Mouse (Mus musculus): ENCODE measurements around the gene Xylb.
A peak's percentile ranks its signal among the peaks of the same experiment; 100 is the strongest.

Xylb gene

DNA sequence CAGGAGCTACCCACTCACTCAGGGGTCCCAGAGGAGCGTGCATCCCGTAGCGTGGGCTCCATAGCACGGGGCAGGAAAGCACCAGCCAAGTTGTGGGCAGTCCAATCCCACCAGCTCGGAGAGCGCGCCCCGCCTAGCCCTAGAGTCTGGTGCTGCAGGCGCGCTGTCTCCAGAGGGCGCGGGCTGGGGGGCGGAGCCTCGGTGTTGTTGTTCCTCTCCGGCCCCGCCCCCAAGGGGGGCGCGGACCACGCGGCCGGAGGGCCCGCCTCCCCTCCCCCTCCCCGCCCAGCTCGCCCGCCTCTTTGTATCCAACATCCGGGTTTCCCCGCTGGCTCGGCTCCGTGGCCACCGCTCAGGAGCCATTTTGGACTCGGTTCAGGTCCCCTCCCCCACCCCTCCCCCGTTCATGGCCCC is 44.6 kb downstream of the Xylb start, which contains the start of gene Acvr2b:
Gene Acvr2b (plus strand): TSS at position 318 of the 414 bp plus-strand sequence.
- DNase-seq (ENCODE audit: low spot score in 2 of 2), result peak; percentile 88 to 93

DNA sequence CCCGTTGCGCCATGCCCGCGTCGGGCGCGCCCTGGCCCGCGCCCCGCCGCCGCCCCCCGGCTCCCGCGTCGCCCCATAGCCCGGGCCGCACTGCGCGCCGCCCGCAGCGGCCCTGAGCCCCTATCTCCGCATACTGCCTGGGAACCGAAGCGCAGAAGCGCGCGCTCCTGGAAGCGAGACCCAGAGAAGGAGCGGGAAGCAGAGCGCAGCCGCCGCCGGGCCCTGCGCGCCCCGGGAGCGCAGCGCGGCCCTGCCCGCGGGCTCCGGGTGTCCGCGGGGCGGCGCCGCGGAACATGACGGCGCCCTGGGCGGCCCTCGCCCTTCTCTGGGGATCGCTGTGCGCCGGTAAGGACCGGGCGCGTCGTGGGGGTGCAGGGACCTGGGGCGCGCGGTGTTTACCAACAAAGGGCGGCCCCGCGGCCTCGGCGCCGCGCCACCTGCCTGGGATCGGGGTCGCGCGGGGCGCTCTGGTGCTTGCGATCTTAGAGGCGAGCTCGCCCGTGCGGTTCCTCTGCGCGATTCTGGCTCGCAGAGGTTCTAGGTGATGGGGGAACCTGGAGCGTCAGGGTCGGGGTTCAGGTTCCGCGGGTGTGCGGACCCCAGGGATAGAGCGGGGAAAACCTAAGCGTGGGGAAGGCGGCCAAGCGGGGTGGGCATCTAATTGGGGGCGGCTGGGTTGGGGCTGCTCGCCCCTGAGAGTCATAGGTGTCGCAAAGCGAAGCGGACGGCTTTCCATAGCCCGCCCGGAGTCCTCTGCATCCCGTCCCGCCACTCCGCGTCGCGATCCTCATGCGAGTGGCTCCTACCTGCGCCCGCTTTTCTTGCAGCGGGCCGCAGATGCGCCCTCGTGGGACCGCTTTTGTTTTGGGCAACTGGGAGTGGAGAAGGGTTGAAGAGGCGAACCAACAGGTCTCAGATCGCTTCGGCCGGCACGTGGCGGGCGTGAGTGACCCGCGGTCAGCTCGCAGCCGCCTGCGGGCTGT is 45.4 kb downstream of the Xylb start:
- peak; percentile 36 for DNase-seq (ENCODE audit: low spot score in 2 of 2)

DNA sequence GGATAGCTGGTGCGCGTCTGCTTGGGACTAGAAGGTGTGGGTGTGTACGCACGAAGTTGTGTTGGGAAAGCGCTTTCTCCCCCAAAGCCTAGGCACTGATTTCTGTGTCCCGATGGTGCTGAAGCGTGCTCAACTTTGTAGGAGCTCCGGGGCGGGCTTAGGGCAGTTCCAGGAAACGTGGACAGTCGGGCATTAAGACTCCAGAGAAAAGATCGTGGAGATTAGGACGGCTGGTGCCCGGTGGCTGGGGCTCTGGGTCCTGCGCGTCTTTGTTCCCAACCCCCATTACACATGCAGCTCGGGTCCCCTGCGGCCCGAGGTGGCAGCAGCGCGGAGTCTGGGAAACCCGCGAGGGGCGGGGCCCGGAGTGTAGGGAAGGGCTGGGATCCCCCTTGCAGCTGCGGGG is 46.1 kb downstream of the Xylb start:
- no peak for DNase-seq (ENCODE audit: low spot score in 2 of 2)

DNA sequence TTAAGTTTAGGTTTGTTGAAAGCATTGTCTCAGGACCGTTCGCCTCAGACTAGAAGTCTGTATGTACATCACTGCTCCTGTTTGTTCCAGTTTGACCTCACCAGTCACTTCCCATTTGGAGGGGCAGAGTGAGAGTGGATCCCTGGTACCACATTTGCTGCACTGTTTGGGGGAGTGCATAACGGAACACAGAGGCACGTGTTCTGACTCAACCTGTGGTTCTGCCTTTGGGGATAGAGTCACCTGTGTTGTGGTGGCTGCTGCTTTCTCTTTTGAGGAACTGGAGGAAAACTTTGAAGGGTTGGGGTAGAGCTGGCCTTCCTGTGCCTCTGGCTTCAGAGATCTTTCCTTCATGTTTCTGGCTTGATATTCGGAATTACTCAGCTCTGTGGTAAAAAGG is 46.9 kb downstream of the Xylb start:
- DNase-seq (ENCODE audit: low spot score in 2 of 2), result no peak

DNA sequence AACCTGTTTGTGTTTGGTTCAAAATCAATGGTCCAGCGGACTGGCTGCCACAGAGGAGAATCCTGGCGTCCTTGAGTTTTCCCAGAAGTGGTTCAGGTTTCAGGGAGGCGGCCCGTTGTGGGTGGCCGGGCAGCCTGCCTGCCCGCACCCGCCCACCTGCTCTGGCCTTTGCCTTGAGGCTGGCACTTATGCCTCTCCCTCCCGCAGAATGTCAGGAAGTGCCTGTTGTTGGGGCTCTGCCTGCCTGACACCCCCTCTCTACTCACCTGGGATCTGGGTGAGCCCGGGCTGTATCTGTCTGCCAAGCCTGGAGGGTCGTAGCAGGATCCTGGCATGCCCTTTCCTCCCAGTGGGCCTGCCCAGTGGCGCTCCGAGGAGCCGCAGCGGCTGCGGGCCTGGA is 50.7 kb downstream of the Xylb start:
- DNase-seq (ENCODE audit: low spot score in 2 of 2), result no peak

DNA sequence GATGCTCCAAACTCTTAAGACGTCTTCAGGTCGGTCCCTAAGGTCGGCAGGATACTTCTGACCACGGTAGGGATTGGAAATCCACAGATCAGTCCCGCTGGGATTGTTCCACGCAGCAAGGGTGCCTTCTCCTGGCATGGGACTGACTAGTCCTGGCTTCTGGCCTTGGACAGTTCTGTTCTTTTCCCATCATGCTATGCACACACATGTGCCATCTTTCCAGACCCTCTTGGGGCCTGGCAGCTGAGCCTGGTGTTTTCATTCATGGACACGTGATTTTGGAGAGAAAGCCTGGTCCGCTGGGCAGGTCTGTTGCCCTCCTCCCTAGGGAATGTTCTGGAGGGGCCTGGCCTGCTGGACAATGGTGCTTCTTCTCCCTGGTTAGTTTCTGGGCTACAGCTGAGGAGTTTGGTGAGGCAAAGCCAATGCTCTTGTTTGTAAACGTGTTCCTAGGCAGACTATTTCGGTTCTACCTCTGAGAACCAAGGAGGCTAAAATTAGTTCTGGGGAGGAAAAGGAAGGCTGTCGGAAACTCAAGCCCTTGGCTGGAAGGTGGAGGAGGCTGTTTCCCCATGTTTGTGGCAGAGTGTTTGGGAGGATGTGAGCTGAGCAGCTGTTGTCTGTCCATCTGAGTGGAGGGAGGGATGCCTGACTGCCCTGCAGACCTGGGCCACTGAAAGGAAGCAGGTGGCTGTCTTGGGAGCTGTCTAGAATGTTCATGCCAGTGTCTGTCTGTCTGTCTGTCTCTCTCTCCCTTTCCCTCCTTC is 51.9 kb downstream of the Xylb start:
- DNase-seq (ENCODE audit: low spot score in 2 of 2), result no peak

DNA sequence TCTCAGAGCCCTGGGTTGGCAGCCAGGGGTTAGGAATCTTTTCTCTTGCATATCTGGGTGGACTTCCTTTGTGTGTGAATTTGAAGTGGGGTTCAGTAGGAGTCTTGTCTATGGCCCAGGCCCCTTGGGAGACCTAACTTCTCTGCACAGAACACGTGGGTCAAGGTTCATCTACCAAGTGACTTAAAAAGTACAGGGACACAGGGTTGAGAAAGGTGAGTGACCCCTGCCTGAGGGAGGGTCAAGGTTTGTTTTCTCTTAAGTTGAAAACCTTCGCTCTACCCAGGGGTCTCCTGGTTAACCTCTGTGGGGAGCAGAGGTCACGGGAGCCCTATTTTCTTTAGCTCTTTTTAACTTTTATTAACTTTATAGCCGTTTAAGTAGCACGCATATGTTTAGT is 52.7 kb downstream of the Xylb start:
- no peak for DNase-seq (ENCODE audit: low spot score in 2 of 2)

DNA sequence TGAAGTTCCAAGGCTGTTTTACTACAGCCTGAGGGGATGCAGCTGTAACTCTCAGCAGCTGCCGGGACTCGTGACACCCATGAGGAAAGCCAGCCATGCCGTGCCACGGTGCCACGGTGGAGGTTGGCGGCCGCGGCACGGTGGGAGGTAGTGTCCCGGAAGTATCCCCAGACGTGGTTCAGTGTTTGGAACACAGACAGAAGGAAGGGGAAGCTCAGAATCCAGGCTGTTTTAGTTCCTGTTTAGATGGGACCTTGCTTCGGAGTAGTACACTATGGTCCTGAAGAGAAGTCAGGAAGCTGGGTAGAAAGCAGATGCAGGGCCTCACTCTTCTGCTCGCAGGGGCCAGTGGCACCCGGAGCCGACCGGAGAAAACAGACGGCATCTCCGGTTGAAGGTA is 60.8 kb downstream of the Xylb start:
- no peak for DNase-seq (ENCODE audit: low spot score in 2 of 2)

DNA sequence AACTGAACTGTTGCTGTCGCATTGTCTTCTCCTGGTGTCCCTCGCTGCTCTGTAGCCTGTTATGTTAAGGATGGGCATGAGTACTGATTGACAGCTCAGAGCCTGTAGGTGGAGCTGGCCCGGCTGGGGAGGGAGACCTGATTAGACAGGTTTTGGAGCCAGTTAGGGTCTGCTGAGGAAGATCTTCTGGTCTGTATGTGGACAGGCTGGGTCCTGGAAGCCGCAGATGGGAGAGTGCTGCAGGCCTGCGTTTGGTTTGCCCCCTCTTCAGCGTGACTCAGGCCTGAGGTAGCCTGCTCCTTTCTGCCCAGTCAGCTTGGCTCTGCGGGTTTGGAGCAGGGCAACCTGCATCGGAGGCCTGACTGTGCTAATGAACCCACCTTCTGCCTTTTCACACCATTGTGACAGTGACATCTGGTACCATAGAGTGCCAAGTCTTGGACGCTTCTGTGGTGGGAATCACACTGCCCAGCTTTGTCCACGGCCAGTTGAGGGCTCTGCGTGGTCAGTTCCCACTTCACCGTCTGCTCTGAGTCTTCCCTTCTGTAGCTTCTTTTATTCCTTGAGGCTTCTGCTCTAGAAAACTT is 62.8 kb downstream of the Xylb start:
- DNase-seq (ENCODE audit: low spot score in 2 of 2), result no peak

DNA sequence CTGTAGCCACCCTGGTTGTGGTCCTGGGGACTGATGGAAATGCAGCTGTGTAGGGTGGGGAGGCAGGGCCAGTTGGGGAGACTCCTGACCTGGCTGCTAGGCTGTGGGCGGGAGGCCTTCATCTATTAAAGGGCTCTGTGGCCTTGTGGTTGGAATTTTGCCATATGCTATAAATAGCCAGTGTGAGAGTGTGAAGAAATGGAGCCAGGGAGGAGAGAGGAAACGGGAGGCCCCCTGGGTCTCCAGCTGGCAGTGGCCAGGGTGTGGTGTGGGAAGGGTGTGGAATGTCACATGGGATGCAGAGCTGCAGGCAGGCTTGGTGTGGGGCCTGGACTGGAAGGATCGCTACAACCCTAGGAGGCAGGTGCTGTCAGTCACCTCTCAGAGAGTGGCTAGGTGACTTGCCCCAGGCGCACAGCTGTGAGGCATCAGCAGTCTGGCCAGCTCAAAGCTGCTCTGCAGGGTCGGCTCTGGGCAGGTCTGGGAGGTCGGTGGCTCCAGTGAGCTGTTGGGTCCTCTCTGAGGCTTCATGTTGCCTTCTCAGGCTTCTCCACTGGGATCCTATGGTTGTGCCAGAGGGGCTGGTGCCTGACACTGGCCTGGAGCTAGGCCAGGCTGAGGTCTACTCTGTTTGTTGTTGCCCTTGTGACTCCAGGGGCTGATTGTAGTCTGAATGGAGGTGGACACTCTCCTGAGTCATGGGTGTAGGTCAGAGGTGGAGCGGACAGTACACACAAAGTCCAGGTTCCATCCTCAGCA is 68.2 kb downstream of the Xylb start:
- peak in 1 of 2 experiments; percentile 36 for DNase-seq (ENCODE audit: low spot score in 2 of 2)

DNA sequence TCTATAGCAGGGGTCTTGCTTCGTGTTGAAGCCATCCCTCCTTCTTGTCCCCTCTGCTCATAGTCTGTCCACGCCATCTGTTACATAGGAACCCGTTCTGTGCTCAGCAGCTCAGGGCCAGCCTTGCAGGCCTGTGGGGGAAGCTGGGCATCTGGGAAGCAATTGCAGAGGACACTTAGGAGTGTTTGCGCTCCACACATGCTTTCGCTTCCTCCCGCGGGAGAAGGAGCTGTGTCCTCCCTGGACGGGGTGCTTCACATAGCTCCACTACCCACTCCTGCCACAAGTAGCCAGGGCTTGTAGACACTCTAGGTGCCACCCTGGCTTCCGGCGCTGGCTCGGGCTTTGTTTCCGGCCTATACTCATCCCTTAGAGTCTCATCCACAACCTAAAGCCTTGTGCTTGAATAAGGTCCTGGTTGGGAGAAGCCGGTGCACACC is 68.8 kb downstream of the Xylb start:
- no peak for DNase-seq (ENCODE audit: low spot score in 2 of 2)

DNA sequence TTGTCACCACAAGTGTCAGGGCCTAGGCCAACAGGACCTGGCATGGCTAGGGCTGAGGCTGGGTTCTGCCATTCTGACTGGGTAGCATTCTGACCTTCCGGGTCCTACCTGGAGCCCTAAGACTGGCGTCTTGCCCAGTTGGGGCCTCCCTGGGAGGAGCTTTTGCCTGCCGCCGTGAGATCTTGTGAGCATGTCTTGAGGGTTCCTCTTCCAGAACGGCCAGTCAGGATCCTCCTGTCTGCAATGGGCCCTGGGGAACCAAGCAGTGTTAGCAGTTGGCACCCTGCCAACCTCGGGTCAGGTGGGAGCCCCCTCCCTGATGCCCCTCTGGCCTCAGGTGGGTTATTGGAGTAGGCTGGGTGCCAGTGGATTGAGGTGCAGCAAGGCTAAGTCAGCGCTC is 69.3 kb downstream of the Xylb start:
- no peak for DNase-seq (ENCODE audit: low spot score in 2 of 2)

DNA sequence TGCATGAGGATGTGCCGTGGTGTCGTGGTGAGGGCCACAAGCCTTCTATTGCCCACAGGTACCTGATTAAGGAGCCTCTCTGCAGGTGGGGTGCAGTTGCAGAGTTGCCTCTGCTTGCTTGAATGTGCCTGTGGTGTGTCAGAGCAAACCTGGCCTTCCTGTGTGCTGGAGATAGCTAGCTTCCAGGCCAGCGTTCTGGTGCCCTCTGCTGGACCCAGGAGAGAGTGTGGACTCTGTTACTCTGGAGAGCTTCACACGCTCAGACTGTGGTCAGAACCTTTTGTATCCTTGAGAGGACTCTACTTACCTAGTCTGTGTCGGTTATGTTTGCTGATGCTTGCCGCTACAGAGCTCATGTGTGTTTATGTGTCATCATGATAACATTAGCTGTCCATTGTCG is 73.1 kb downstream of the Xylb start:
- DNase-seq (ENCODE audit: low spot score in 2 of 2), result peak; percentile 75 to 82

DNA sequence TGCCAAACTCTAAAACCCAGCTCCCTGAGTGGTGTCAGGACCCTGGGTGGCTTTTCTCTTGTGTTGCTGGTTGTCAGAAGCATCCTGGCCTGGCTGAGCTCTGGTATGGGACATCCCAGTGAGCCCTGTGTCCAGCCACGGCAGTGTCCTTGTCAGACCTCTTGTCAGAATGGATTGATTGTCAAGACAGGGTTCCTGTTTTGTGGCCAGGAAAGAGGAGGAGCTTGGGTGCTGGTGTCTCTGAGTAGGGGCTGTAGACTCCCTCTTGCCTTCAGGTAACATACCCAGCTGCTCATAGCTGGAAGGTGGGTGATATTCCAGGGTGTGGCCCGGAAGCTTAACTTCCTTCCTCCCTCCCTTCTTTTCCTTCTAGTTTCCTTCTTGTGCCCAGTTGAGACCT is 78.7 kb downstream of the Xylb start:
- DNase-seq (ENCODE audit: low spot score in 2 of 2), result no peak

DNA sequence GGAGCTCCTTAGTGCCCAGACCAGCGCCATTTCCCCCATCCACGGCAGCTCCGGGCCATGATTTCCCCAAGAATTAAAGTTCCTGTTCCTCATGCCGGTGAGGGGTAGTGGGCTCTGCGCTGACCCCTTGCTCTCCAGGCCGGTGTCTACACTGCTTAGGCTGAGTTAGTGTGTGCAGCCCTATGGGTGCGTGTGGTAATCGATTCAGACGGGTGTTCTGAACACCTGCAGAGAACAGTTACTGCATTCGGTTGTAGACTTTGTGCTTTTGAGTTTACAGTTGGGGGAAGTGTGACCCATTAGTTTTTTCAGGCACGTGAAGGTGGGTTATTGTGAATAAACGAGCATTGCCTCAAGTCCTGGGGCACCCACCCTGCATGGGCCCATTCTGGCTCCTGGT is 80.9 kb downstream of the Xylb start:
- no peak for DNase-seq (ENCODE audit: low spot score in 2 of 2)

DNA sequence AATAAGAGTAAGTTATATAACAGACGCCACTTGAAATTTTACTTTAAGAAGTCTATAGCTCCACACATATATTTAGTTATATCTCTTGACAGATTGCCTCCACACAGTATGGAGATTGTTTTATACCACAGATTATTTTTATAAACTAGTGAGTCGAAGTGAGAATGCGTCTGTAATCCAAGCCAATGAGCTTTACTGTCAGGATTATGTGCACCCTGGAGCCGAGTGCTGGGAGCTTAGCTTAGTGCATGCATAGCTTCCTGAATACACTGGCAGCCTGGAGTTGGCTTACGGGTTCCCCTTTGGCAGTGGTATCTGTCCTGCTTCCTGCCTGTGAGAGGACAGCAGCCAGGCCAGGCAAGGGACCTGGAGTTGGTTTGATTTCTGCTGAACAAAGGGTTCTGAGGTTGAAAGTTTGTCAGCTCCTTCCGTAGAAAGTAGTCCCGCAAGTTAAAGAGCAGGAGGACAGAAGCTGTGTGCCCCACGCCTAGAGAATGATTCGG is 81.4 kb downstream of the Xylb start:
- no peak for DNase-seq (ENCODE audit: low spot score in 2 of 2)
